Mouse (Mus musculus) erythroblast, embryonic 14.5 days (primary cell): ENCODE measurements around the gene Morc4.

Experiments used
- GATA1 ChIP-seq: IDR thresholded peaks from 2 replicates; pipeline ENCODE4 v1.6.1; 2012; ENCODE audit warnings: low read length, inconsistent platforms, mixed read lengths
- TAL1 ChIP-seq: IDR thresholded peaks from 3 replicates; pipeline ENCODE4 v1.6.1; 2012; ENCODE audit warnings: low read length, inconsistent platforms, mixed read lengths

- TF ChIP-seq GATA1 = no peak
- TF ChIP-seq TAL1 = no peak
Measured at GRCm38 (mm10) chrX:139815201-139815600, 56.3 kb downstream of the Morc4 start.
